Mouse (Mus musculus) liver, adult 2 months (tissue): ENCODE measurements around the gene Foxp2. TPM values are rescaled to one million over a fixed set of nuclear protein-coding genes. Genes with fewer than 3 reads are reported as not detected.

Experiments
- DNase-seq: peaks from one replicate; pipeline ENCODE4 v3.0.0-alpha.2; 2011; ENCODE audit warnings: low read depth, low spot score; ENCODE audit errors: extremely low read depth
- H3K27ac ChIP-seq: fragments of 200-500 bp; replicated peaks from 2 replicates; pipeline ENCODE4 v1.5.1; 2012; ENCODE audit warnings: low read depth, mild to moderate bottlenecking, control low read depth, inconsistent platforms, low read length; ENCODE audit not compliant: insufficient read depth
- H3K27me3 ChIP-seq: fragments of 200-500 bp; 2 replicates; pipeline ENCODE4 v1.6.1; 2012; ENCODE audit warnings: mild to moderate bottlenecking, moderate library complexity, low read length, inconsistent platforms; ENCODE audit not compliant: control insufficient read depth, insufficient read depth
- H3K36me3 ChIP-seq: fragments of 200-500 bp; 2 replicates; pipeline ENCODE4 v1.6.1; 2012; ENCODE audit warnings: low read length, inconsistent platforms; ENCODE audit not compliant: control insufficient read depth, insufficient read depth
- H3K4me1 ChIP-seq: fragments of 200-500 bp; 2 replicates; pipeline ENCODE4 v1.6.1; 2011; ENCODE audit warnings: low read length; ENCODE audit not compliant: control insufficient read depth, insufficient read depth
- H3K4me3 ChIP-seq: fragments of 200-500 bp; 2 replicates; pipeline ENCODE4 v1.5.1; 2011; ENCODE audit warnings: low read depth, mild to moderate bottlenecking, control low read depth, low read length, moderate library complexity; ENCODE audit not compliant: insufficient read depth
- H3K79me2 ChIP-seq: fragments of 200-500 bp; 2 replicates; pipeline ENCODE4 v1.6.1; 2012; ENCODE audit warnings: inconsistent platforms, mild to moderate bottlenecking, low read length, moderate library complexity; ENCODE audit not compliant: control insufficient read depth, insufficient read depth
- H3K9ac ChIP-seq: fragments of 200-500 bp; 2 replicates; pipeline ENCODE4 v1.6.1; 2012; ENCODE audit warnings: low read depth, mild to moderate bottlenecking, control low read depth, inconsistent platforms, low read length
- CTCF ChIP-seq: fragments of 200-500 bp; IDR thresholded peaks from 2 replicates; pipeline ENCODE4 v1.5.1; 2011; ENCODE audit warnings: low read depth, low read length, control low read depth
- POLR2A ChIP-seq: fragments of 200-500 bp; IDR thresholded peaks from 2 replicates; pipeline ENCODE4 v1.6.1; 2011; ENCODE audit warnings: low read length, control low read depth; ENCODE audit not compliant: insufficient read depth; ENCODE audit errors: extremely low read depth
- WGBS: fragments of 180-500 bp; shearing (Covaris S2); methylation state at CpG from one replicate; pipeline ENCODE4 v1.1.7; 2018; 5-methylcytosine and 5-hydroxymethylcytosine counted together
- polyA plus RNA-seq: library from polyadenylated mRNA; depleted of rRNA; stranded (reverse); fragments of >200 nt; gene quantifications from 2 replicates; pipeline ENCODE4 v1.2.3, GENCODE M21; 2012
- total RNA-seq: library from RNA; depleted of rRNA; stranded (reverse); fragments of >200 nt; gene quantifications from 2 replicates; pipeline ENCODE4 v1.2.3, GENCODE M21; 2014

Gene Foxp2
- total and polyA plus RNA-seq, 2 experiments = 1.5 to 7.8 TPM

DNA sequence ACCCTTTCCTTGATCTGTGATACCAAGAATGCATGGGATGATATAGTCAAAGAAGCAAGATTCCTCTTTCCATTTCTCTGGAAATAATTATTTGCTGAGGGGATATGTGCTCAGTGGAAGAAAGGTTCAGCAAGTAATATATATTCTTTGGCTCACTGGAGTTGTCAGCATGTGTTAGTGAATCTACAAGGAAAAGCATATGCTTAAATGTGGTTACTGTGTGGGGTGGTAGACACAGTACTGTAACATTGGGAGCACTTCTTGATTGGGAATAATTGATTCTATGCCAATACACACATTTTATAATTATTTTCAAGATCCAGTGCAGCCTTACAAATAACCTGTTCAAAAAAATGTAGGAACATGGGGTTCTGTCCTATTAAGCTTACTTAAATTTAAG, 21.6 kb downstream of the Foxp2 start:
- DNase-seq = no peak
- no peak overlapping the region for H3K27ac ChIP-seq
- H3K36me3 ChIP-seq = no peaks in the 10 kb centered on the region
- H3K27me3 ChIP-seq = no peaks in the 10 kb centered on the region
- no peak overlapping the region for H3K4me3 ChIP-seq
- H3K9ac ChIP-seq = no peak overlapping the region
- no peaks in the 10 kb centered on the region for H3K79me2 ChIP-seq
- no peaks in the 10 kb centered on the region for H3K4me1 ChIP-seq
- TF ChIP-seq POLR2A (no peak), CTCF (no peak)

- WGBS = 83% methylated on average over 4 of the region's 4 CpGs
- no peak overlapping the region for H3K9ac ChIP-seq
- no peaks in the 10 kb centered on the region for H3K36me3 ChIP-seq
- no peaks in the 10 kb centered on the region for H3K4me1 ChIP-seq
- H3K79me2 ChIP-seq = no peaks in the 10 kb centered on the region
- H3K27me3 ChIP-seq = no peaks in the 10 kb centered on the region
- no peak for DNase-seq
- no peak for TF ChIP-seq CTCF
- TF ChIP-seq POLR2A = no peak
- H3K27ac ChIP-seq = no peak overlapping the region
- H3K4me3 ChIP-seq = no peak overlapping the region
Measured at GRCm38 (mm10) chr6:14924976-14925489, 23.9 kb downstream of the Foxp2 start.

GRCm38 (mm10) chr6:14951060-14951459, 49.9 kb downstream of the Foxp2 start:
- Histone ChIP-seq H3K4me1 (no peaks in the 10 kb centered on the region), H3K79me2 (no peaks in the 10 kb centered on the region), H3K36me3 (no peaks in the 10 kb centered on the region), H3K27me3 (no peaks in the 10 kb centered on the region), H3K4me3 (no peak overlapping the region), H3K9ac (no peak overlapping the region), H3K27ac (no peak overlapping the region)
- DNase-seq = no peak
- 82% methylated on average over 6 of the region's 6 CpGs for WGBS
- TF ChIP-seq CTCF = no peak
- no peak for TF ChIP-seq POLR2A

DNA sequence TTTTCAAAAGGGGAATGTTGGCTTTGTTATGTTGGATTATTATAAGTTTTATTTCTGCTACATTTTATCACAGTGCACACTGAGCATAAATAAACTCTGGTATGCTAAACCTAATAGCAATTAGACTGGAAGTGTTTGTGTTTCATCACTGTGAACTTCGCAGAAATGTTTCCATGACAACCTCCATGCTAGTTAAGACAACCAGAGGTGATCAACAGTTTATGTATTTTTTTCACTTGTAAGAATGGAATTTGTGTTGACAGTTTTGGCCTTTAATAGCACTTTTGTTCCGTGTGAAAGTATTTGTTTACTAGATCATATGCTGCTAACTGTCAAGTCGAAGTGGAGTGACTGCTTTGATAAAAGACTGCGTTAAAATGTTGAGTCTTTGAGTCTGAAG, 51.6 kb downstream of the Foxp2 start:
- DNase-seq = no peak
- no peaks in the 10 kb centered on the region for H3K36me3 ChIP-seq
- no peak for TF ChIP-seq POLR2A
- TF ChIP-seq CTCF = no peak
- H3K4me1 ChIP-seq = no peaks in the 10 kb centered on the region
- no peaks in the 10 kb centered on the region for H3K27me3 ChIP-seq
- H3K79me2 ChIP-seq = no peaks in the 10 kb centered on the region
- no peak overlapping the region for H3K4me3 ChIP-seq
- 71% methylated on average over 4 of the region's 4 CpGs for WGBS
- H3K27ac ChIP-seq = no peak overlapping the region
- H3K9ac ChIP-seq = no peak overlapping the region

DNA sequence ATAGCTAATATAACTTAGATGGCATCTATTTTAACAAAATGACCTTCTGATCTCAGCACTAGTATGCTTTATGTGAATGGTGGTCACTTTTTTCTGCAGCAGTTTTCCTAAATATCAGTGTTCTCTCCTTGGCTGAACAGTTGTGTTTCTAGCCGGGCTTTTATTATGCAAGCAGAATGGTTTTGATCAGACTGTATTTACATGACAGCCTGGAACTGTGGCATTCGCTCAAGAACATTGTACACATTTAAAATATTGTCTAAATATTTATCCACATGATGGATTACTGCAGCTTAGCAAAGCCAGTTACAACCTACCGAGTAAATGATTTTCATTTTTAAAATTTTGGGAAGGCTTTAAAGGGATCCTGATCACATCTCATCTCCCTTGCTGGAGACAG, 75.9 kb downstream of the Foxp2 start:
- Histone ChIP-seq H3K36me3 (no peaks in the 10 kb centered on the region), H3K4me1 (no peaks in the 10 kb centered on the region), H3K27ac (no peak overlapping the region), H3K79me2 (no peaks in the 10 kb centered on the region), H3K9ac (no peak overlapping the region), H3K27me3 (no peaks in the 10 kb centered on the region), H3K4me3 (no peak overlapping the region)
- TF ChIP-seq POLR2A = no peak
- no peak for TF ChIP-seq CTCF
- 78% methylated on average over 3 of the region's 3 CpGs for WGBS
- DNase-seq = no peak

DNA sequence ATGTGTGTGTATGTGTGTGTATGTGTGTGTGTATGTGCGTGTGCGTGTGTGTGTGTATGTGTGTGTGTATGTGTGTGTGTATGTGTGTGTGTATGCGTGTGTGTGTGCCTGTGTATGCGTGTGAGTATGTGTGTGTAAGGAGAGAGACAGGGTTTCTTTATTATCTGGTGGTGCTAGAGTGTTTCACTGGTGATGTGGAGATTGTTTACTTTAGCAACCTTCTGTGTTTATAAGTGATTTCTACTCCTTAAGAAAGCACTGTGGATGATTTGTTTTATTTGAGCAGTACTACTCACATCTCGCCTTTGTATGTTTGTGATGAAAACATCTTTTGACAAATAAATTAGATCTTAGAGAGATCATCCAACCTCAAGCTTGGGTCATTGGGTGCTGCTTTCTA, 77.1 kb downstream of the Foxp2 start:
- H3K4me1 ChIP-seq = no peaks in the 10 kb centered on the region
- DNase-seq = no peak
- H3K4me3 ChIP-seq = no peak overlapping the region
- no peaks in the 10 kb centered on the region for H3K27me3 ChIP-seq
- no peak overlapping the region for H3K27ac ChIP-seq
- H3K9ac ChIP-seq = no peak overlapping the region
- no peak for TF ChIP-seq POLR2A
- no peak for TF ChIP-seq CTCF
- H3K36me3 ChIP-seq = no peaks in the 10 kb centered on the region
- H3K79me2 ChIP-seq = no peaks in the 10 kb centered on the region
- WGBS = 92% methylated on average over 5 of the region's 5 CpGs
